Mouse (Mus musculus): ENCODE measurements at regions not wholly inside any gene's neighbourhood (a gene's known extent, or its start where the extent isn't known, plus 50 kb on each side); places are given as distances from the start of the nearest gene placed in this dataset.

DNA sequence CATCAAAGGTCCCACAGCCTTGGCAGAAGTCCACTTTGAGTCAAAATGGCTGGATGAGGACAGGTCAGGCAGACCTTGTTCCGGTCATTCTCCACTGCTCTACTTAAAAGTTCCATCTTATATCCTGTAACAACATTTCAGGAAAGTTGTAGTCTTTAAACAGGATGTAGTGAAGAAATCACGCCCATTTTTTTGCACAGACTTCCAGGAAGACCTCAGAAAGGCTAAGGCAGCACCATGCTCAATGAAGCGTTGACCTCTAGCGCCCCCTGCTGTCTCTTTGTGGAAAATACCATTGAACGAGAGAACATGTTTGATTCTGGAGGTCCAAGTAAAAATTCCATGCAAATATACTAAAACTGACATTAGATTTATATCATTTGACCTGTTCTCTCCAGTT lies 56.6 kb upstream of the Tmem14a start:
- TF ChIP-seq CTCF (IDR thresholded peaks at IDR 0.05; ENCODE audit: low read depth, low read length): peak; percentile 52
- TF ChIP-seq POLR2A (IDR thresholded peaks at IDR 0.05; ENCODE audit: borderline replicate concordance, low read depth, low read length): no peak
